In genomic region chr13:58514147-58514727, GRCm38 (mm10) we compare ENCODE assay signal across 10 mouse cellular contexts.
DNase-seq lines count a peak whose midpoint lies in the region.
"Had no signal": no experiment of that assay in that cellular context is flagged by ENCODE, and none has a peak within 500 bp of the region (broad histone marks: within the 10 kb centered on the region; RNA-seq: fewer than 3 reads in every experiment).

No protein-coding gene starts in this region.

- peak; percentile 42 to 63 for DNase-seq in cerebellum, postnatal 10 days
- no peak for DNase-seq in cerebellum, postnatal 25 days
- DNase-seq in kidney, postnatal 10 days, result peak; percentile 29
- DNase-seq in kidney, adult 18-20 months, result no peak
- peak; percentile 29 for DNase-seq in B cell, adult 2 months
- DNase-seq in induced T-regulatory cell, adult 2 months (ENCODE audit: low read depth), result peak; percentile 30
- DNase-seq in natural killer cell, adult 2 months (ENCODE audit: low spot score in 2 of 2), result no peak
- DNase-seq in urinary bladder, adult 2 months (ENCODE audit: low spot score), result no peak
- DNase-seq: adrenal gland, postnatal 10 days; cerebellum, adult 9-10 months had no signal

Comparison
In these comparisons a context has a peak if more than half of its experiments do, and no peak if none do; other contexts are left out.
1. DNase-seq: peak in cerebellum, postnatal 10 days (2 of 2), kidney, postnatal 10 days (single experiment), B cell, adult 2 months (2 of 2) and induced T-regulatory cell, adult 2 months (single experiment); none in cerebellum, postnatal 25 days (0 of 2), kidney, adult 18-20 months (single experiment), natural killer cell, adult 2 months (0 of 2) and urinary bladder, adult 2 months (single experiment).